Mouse (Mus musculus): ENCODE data around the gene Klf14. TPM values are rescaled to one million over a fixed set of nuclear protein-coding genes. Genes with fewer than 3 reads are reported as not detected.

Klf14 gene
- polyA plus RNA-seq, 1 experiment from 2014 or later, result 0.48 TPM

- H3K27me3 ChIP-seq (ENCODE audit: insufficient read depth, poor library complexity, severe bottlenecking), result no peaks in the 10 kb centered on the region; the same call in 1 of the 2 replicates
- H3K4me3 ChIP-seq, result peak overlapping the region; percentile 33; the same call in 1 of the 2 replicates
- peak overlapping the region; percentile 41; the same call in 1 of the 2 replicates for H3K27ac ChIP-seq
- WGBS, result 52% methylated on average over 21 of the region's 21 CpGs
- peaks cover 4% of the 10 kb centered on the region for H3K4me1 ChIP-seq (replicated peaks)
- DNase-seq (ENCODE audit: low spot score), result peak; percentile 12
- H3K9me3 ChIP-seq, result no peaks in the 10 kb centered on the region
- H3K36me3 ChIP-seq, result no peaks in the 10 kb centered on the region
These were observed 37.8 kb downstream of the Klf14 start for GRCm38 (mm10) chr6:30920834-30921675.

- WGBS, result 96% methylated on average over 2 of the region's 2 CpGs
- Histone ChIP-seq H3K27me3 (ENCODE audit: insufficient read depth, poor library complexity, severe bottlenecking) (no peaks in the 10 kb centered on the region), H3K4me1 (replicated peaks) (no peaks in the 10 kb centered on the region), H3K27ac (no peak within 1 kb of the TSS), H3K4me3 (no peak within 1 kb of the TSS), H3K9me3 (no peaks in the 10 kb centered on the region), H3K36me3 (no peaks in the 10 kb centered on the region)
- DNase-seq (ENCODE audit: low spot score), result no peak
These were observed 43.4 kb downstream of the Klf14 start, which contains the start of gene Tsga13 for GRCm38 (mm10) chr6:30915473-30915872. Gene Tsga13, minus strand, starts transcription at chr6:30915573.

GRCm38 (mm10) chr6:30907970-30908369, 50.9 kb downstream of the Klf14 start:
- WGBS, result 36% methylated on average over 3 of the region's 3 CpGs
- DNase-seq (ENCODE audit: low spot score), result no peak
- Histone ChIP-seq H3K4me3 (no peak overlapping the region), H3K4me1 (replicated peaks) (0 out of 2 replicates have a peak, but pooled peaks cover 5% of the 10 kb centered on the region), H3K36me3 (no peaks in the 10 kb centered on the region), H3K27me3 (ENCODE audit: insufficient read depth, poor library complexity, severe bottlenecking) (no peaks in the 10 kb centered on the region), H3K27ac (0 out of 2 replicates have a peak overlapping the region, but pooled peaks have one; percentile 45), H3K9me3 (no peaks in the 10 kb centered on the region)

Other genes with a start within 250 kb of the Klf14 start
- gene Mest, start 235.5 kb downstream of the Klf14 start, polyA plus RNA-seq (2016; fragmentation: Nextera tagmentation; extraction: Ambion mirVana), result 1,257 and 1,613 TPM in 2 replicates
- 29.8 and 36.3 TPM in 2 replicates for gene Copg2, start 62.3 kb downstream of the Klf14 start, polyA plus RNA-seq (2016; fragmentation: Nextera tagmentation; extraction: Ambion mirVana)
- not detected in 2 replicates for gene Tsga13, start 43.5 kb downstream of the Klf14 start, polyA plus RNA-seq (2016; fragmentation: Nextera tagmentation; extraction: Ambion mirVana)